Mouse (Mus musculus) CH12.LX (cell line): ENCODE measurements around the gene Hoxb7. TPM values are rescaled to one million over a fixed set of nuclear protein-coding genes. Genes with fewer than 3 reads are reported as not detected.

Experiments used
- DNase-seq: peaks from one replicate; pipeline ENCODE4 v3.0.0-alpha.2; 2013; ENCODE audit errors: extremely low read depth
- H3K27ac ChIP-seq: 2 replicates; pipeline ENCODE4 v1.5.1; 2012; ENCODE audit warnings: low read depth, mild to moderate bottlenecking, control low read depth, moderate library complexity; ENCODE audit not compliant: insufficient read depth
- H3K27me3 ChIP-seq: replicated peaks from 2 replicates; pipeline ENCODE3; 2012; ENCODE audit warnings: inconsistent platforms
- H3K36me3 ChIP-seq, 2 experiments: replicated peaks in 1 of 2; 2 replicates each; pipeline versions ENCODE3 to v1.6.1; 2012; ENCODE audit warnings: inconsistent platforms in 1 of 2, low read length in 1 of 2, mild to moderate bottlenecking in 1 of 2, mixed read lengths in 1 of 2, moderate library complexity in 1 of 2; ENCODE audit not compliant: control insufficient read depth in 1 of 2, insufficient read depth in 1 of 2
- H3K4me1 ChIP-seq, 2 experiments: 2 replicates each; pipeline ENCODE4 v1.6.1; 2012; ENCODE audit warnings: inconsistent platforms in 1 of 2, moderate library complexity in 1 of 2; ENCODE audit not compliant: insufficient read depth in 2 of 2, control insufficient read depth in 1 of 2
- H3K4me2 ChIP-seq: 2 replicates; pipeline ENCODE4 v1.6.1; 2012; ENCODE audit warnings: low read depth, mild to moderate bottlenecking, control low read depth; ENCODE audit not compliant: poor library complexity, insufficient read depth, severe bottlenecking
- H3K4me3 ChIP-seq, 3 experiments: fragments of 150-350 bp in 1 of 3; sonication (generic) in 1 of 3; replicated peaks in 1 of 3; 2 replicates each; pipeline versions ENCODE3 to v1.5.1; 2011 to 2012; ENCODE audit warnings: low read depth in 2 of 3, low read length in 2 of 3, mild to moderate bottlenecking in 2 of 3, moderate library complexity in 2 of 3, control low read depth in 1 of 3, improper control_type of control experiment in 1 of 3, inconsistent platforms in 1 of 3, mixed read lengths in 1 of 3; ENCODE audit not compliant: poor library complexity in 1 of 3
- H3K79me2 ChIP-seq: replicated peaks from 2 replicates; pipeline ENCODE4 v1.6.1; 2012; ENCODE audit warnings: mild to moderate bottlenecking, moderate library complexity; ENCODE audit not compliant: control insufficient read depth, poor library complexity, insufficient read depth, severe bottlenecking; ENCODE audit errors: extremely low read depth
- H3K9ac ChIP-seq: 2 replicates; pipeline ENCODE4 v1.6.1; 2012; ENCODE audit warnings: low read depth, mild to moderate bottlenecking, control low read depth, moderate library complexity; ENCODE audit not compliant: insufficient read depth
- H3K9me3 ChIP-seq: replicated peaks from 2 replicates; pipeline ENCODE3; 2012; ENCODE audit warnings: low read length, inconsistent platforms, mixed read lengths
- CHD1 ChIP-seq: IDR thresholded peaks from 2 replicates; pipeline ENCODE4 v1.6.1; 2012; ENCODE audit warnings: low read depth, low read length, improper control_type of control experiment, inconsistent platforms
- CHD2 ChIP-seq: IDR thresholded peaks from 2 replicates; pipeline ENCODE4 v1.6.1; 2011; ENCODE audit warnings: low read length, improper control_type of control experiment
- CTCF ChIP-seq, 2 experiments: IDR thresholded peaks in 1 of 2; conservative IDR thresholded peaks in 1 of 2; 2 replicates each; pipeline ENCODE4 v1.5.1; 2011 to 2012; ENCODE audit warnings: low read depth in 2 of 2, low read length in 2 of 2, improper control_type of control experiment in 1 of 2, inconsistent platforms in 1 of 2, mild to moderate bottlenecking in 1 of 2, moderate library complexity in 1 of 2
- E2F4 ChIP-seq: IDR thresholded peaks from 2 replicates; pipeline ENCODE4 v1.6.1; 2011; ENCODE audit warnings: low read depth, low read length, improper control_type of control experiment; ENCODE audit not compliant: insufficient replicate concordance
- ELF1 ChIP-seq: IDR thresholded peaks from 2 replicates; pipeline ENCODE4 v1.6.1; 2014; ENCODE audit warnings: low read depth, mild to moderate bottlenecking, inconsistent platforms, low read length, improper control_type of control experiment
- ETS1 ChIP-seq: conservative IDR thresholded peaks from 2 replicates; pipeline ENCODE4 v1.6.1; 2012; ENCODE audit warnings: low read depth, mild to moderate bottlenecking, inconsistent platforms, low read length, improper control_type of control experiment, moderate library complexity
- GABPA ChIP-seq: IDR thresholded peaks from 2 replicates; pipeline ENCODE4 v1.6.1; 2012; ENCODE audit warnings: low read depth, low read length, improper control_type of control experiment, inconsistent platforms; ENCODE audit not compliant: insufficient replicate concordance
- HCFC1 ChIP-seq: IDR thresholded peaks from 2 replicates; pipeline ENCODE4 v1.6.1; 2012; ENCODE audit warnings: low read depth, mild to moderate bottlenecking, inconsistent platforms, low read length, improper control_type of control experiment
- IRF4 ChIP-seq: IDR thresholded peaks from 2 replicates; pipeline ENCODE4 v1.6.1; 2014; ENCODE audit warnings: low read depth, mild to moderate bottlenecking, inconsistent platforms, low read length, improper control_type of control experiment
- JUN ChIP-seq: IDR thresholded peaks from 2 replicates; pipeline ENCODE4 v1.6.1; 2011; ENCODE audit warnings: low read depth, mild to moderate bottlenecking, low read length, improper control_type of control experiment, moderate library complexity; ENCODE audit not compliant: insufficient read depth
- JUND ChIP-seq: conservative IDR thresholded peaks from 2 replicates; pipeline ENCODE4 v1.6.1; 2011; ENCODE audit warnings: low read depth, low read length, improper control_type of control experiment
- KAT2A ChIP-seq: IDR thresholded peaks from 2 replicates; pipeline ENCODE4 v1.6.1; 2012; ENCODE audit warnings: low read length, improper control_type of control experiment, inconsistent platforms; ENCODE audit not compliant: insufficient replicate concordance
- MAFK ChIP-seq: IDR thresholded peaks from 2 replicates; pipeline ENCODE4 v1.6.1; 2011; ENCODE audit warnings: low read length, improper control_type of control experiment; ENCODE audit not compliant: insufficient replicate concordance
- MAZ ChIP-seq: IDR thresholded peaks from 2 replicates; pipeline ENCODE4 v1.6.1; 2012; ENCODE audit warnings: low read depth, mild to moderate bottlenecking, inconsistent platforms, low read length, improper control_type of control experiment, moderate library complexity
- MEF2A ChIP-seq: IDR thresholded peaks from 2 replicates; pipeline ENCODE4 v1.6.1; 2014; ENCODE audit warnings: low read depth, mild to moderate bottlenecking, inconsistent platforms, low read length, improper control_type of control experiment, borderline replicate concordance
- MXI1 ChIP-seq: IDR thresholded peaks from 2 replicates; pipeline ENCODE4 v1.6.1; 2011; ENCODE audit warnings: mild to moderate bottlenecking, low read depth, low read length, improper control_type of control experiment
- MYC ChIP-seq: IDR thresholded peaks from 2 replicates; pipeline ENCODE4 v1.6.1; 2011; ENCODE audit warnings: low read depth, mild to moderate bottlenecking, improper control_type of control experiment, low read length
- NELFE ChIP-seq: IDR thresholded peaks from 2 replicates; pipeline ENCODE4 v1.6.1; 2011; ENCODE audit warnings: low read depth, low read length, improper control_type of control experiment
- NRF1 ChIP-seq: IDR thresholded peaks from 2 replicates; pipeline ENCODE4 v1.6.1; 2014; ENCODE audit warnings: low read depth, mild to moderate bottlenecking, inconsistent platforms, low read length, improper control_type of control experiment, moderate library complexity
- PAX5 ChIP-seq: IDR thresholded peaks from 2 replicates; pipeline ENCODE4 v1.6.1; 2012; ENCODE audit warnings: low read length, inconsistent platforms, mixed read lengths
- POLR2A ChIP-seq: IDR thresholded peaks from 2 replicates; pipeline ENCODE4 v1.6.1; 2011; ENCODE audit warnings: low read depth, mild to moderate bottlenecking, improper control_type of control experiment, low read length
- POLR2AphosphoS2 ChIP-seq: IDR thresholded peaks from 2 replicates; pipeline ENCODE4 v1.6.1; 2011; ENCODE audit warnings: low read depth, low read length, improper control_type of control experiment
- RAD21 ChIP-seq: IDR thresholded peaks from 2 replicates; pipeline ENCODE4 v1.6.1; 2011; ENCODE audit warnings: low read depth, mild to moderate bottlenecking, low read length, improper control_type of control experiment, moderate library complexity
- RCOR1 ChIP-seq: conservative IDR thresholded peaks from 2 replicates; pipeline ENCODE4 v1.6.1; 2012; ENCODE audit warnings: low read depth, mild to moderate bottlenecking, inconsistent platforms, low read length, improper control_type of control experiment
- SIN3A ChIP-seq: IDR thresholded peaks from 2 replicates; pipeline ENCODE4 v1.6.1; 2012; ENCODE audit warnings: low read length, improper control_type of control experiment, inconsistent platforms
- SMC3 ChIP-seq: IDR thresholded peaks from 2 replicates; pipeline ENCODE4 v1.6.1; 2011; ENCODE audit warnings: low read depth, low read length, improper control_type of control experiment
- TCF12 ChIP-seq: IDR thresholded peaks from 2 replicates; pipeline ENCODE4 v1.6.1; 2014; ENCODE audit warnings: low read depth, mild to moderate bottlenecking, inconsistent platforms, low read length, improper control_type of control experiment
- USF1 ChIP-seq: IDR thresholded peaks from 2 replicates; pipeline ENCODE4 v1.6.1; 2014; ENCODE audit warnings: low read depth, mild to moderate bottlenecking, inconsistent platforms, low read length, improper control_type of control experiment
- ZC3H11A ChIP-seq: IDR thresholded peaks from 2 replicates; pipeline ENCODE4 v1.6.1; 2012; ENCODE audit warnings: low read depth, mild to moderate bottlenecking, inconsistent platforms, low read length, improper control_type of control experiment
- ZKSCAN1 ChIP-seq: IDR thresholded peaks from 2 replicates; pipeline ENCODE4 v1.6.1; 2012; ENCODE audit warnings: low read depth, inconsistent platforms, low read length, improper control_type of control experiment, borderline replicate concordance
- ZNF384 ChIP-seq: IDR thresholded peaks from 2 replicates; pipeline ENCODE4 v1.6.1; 2012; ENCODE audit warnings: low read depth, low read length, improper control_type of control experiment, inconsistent platforms
- dilution Hi-C: fragments of 300-500 bp; cut with MboI; formaldehyde crosslinking; loops from 2 replicates; pipeline ENCODE4 v1.14.3; 2020; ENCODE audit warnings: low sequenced_read_pairs; ENCODE audit not compliant: extremely low pct_unique_long_range_greater_than_20kb, extremely low pct_ligation_motif_present
- in situ Hi-C: fragments of 300-500 bp; cut with MboI; formaldehyde crosslinking; loops from 3 replicates; pipeline ENCODE4 v1.14.3; 2019; ENCODE audit warnings: low sequenced_read_pairs, low pct_ligation_motif_present, low pct_unique_long_range_greater_than_20kb, mixed read lengths
- polyA plus RNA-seq: library from polyadenylated mRNA; unstranded; fragments of >175 nt; gene quantifications from 2 replicates; pipeline ENCODE4 v1.2.1, GENCODE M21; 2012; ENCODE audit warnings: low read depth; ENCODE audit not compliant: insufficient read length
- total RNA-seq, 2 experiments: library from RNA; depleted of rRNA; stranded (reverse); fragments of 300-350 nt in 1 of 2; fragments of >200 nt in 1 of 2; gene quantifications; 2 replicates each; pipeline ENCODE4 v1.2.3; 2012 to 2014

Gene Hoxb7
- total and polyA plus RNA-seq, 3 experiments, result not detected

GRCm38 (mm10) chr11:96275896-96276295 lies 10.5 kb upstream of the Hoxb7 start:
- Histone ChIP-seq H3K27ac (no peak overlapping the region), H3K27me3 (peaks cover 94% of the 10 kb centered on the region)

DNA sequence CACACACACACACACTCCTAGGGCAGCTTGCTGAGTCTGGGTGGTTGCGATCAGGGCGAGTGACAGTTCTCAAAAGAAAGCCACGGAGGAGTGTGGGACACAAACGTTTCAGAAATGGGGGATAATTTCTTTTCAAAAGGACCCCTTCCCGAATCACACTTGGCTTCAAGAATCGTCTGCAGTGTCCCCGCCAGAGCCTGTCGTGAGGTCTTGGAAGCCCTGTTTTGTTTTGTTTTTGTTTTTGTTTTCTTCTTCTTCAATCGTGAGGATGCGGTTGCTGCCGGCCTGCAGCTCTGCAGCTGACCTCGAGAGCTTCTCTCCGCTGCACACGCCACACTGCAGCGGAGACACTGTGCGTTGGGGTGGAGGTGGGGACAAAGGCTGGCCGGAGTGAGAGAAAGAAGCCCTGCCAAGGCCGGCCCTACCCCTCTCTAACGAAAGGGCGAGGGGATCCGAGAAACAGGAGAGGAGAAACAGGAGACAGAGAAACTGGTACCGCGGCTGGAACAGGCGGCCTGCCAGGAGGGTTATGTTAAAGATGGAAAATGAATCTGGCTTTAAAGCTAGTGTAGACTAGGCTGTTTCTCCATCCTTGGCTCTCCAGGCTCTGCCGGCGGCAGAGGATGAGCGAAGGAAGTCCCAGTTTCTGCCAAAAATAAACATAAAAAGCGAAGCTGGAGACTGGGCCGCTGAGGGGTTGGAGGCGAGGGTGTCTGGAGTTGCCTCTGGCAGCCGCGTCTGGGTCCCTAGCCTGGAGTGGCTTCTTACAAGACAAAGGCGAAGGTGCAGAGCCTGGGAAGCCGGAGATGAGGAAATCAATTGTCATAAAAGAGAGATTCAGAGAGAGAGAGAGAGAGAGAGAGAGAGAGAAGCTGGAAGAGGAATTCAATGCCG lies 9.0 kb upstream of the Hoxb7 start:
- DNase-seq, result no peak
- H3K27me3 ChIP-seq, result peaks cover 95% of the 10 kb centered on the region
- H3K4me3 ChIP-seq, result no peak overlapping the region

More at GRCm38 (mm10) chr11:96275896-96276295, 10.5 kb upstream of the Hoxb7 start:
- no peak overlapping the region for H3K4me2 ChIP-seq
- no peak overlapping the region for H3K4me3 ChIP-seq
- no peak for DNase-seq
- H3K36me3 ChIP-seq, result no peaks in the 10 kb centered on the region
- H3K9me3 ChIP-seq, result peaks cover 13% of the 10 kb centered on the region
- H3K79me2 ChIP-seq, result no peaks in the 10 kb centered on the region
- TF ChIP-seq USF1, result no peak
- TF ChIP-seq NELFE, result no peak
- no peak for TF ChIP-seq GABPA
- TF ChIP-seq CTCF (conservative IDR thresholded peaks at IDR 0.05 in 1 of 2, IDR thresholded peaks at IDR 0.05 in 1 of 2; ENCODE audit: low read depth in 2 of 2, low read length in 2 of 2), result no peak
- TF ChIP-seq MXI1, result no peak
- TF ChIP-seq E2F4, result no peak
- TF ChIP-seq ZNF384, result no peak
- TF ChIP-seq HCFC1, result no peak
- TF ChIP-seq RCOR1, result no peak
- TF ChIP-seq MEF2A, result no peak
- no peak for TF ChIP-seq MAZ
- TF ChIP-seq CHD2, result no peak
- TF ChIP-seq MYC, result no peak
- TF ChIP-seq MAFK, result no peak
- no peak for TF ChIP-seq RAD21
- no peak for TF ChIP-seq TCF12
- no peak for TF ChIP-seq SMC3
- no peak for TF ChIP-seq CHD1
- no peak for TF ChIP-seq KAT2A
- TF ChIP-seq, all 38 proteins: peak for 0
- in situ Hi-C loops (no loop called here), dilution Hi-C loops (no loop called here)
- Histone ChIP-seq H3K9ac (no peak overlapping the region), H3K4me1 (no peaks in the 10 kb centered on the region)

More for the DNA sequence above, 9.0 kb upstream of the Hoxb7 start:
- in situ Hi-C loops, result no loop called here
- Histone ChIP-seq H3K4me2 (no peak overlapping the region), H3K27ac (no peak overlapping the region), H3K9me3 (peaks cover under 1% of the 10 kb centered on the region), H3K36me3 (no peaks in the 10 kb centered on the region), H3K9ac (no peak overlapping the region)
- dilution Hi-C loops, result no loop called here
- no peak for TF ChIP-seq SIN3A
- no peak for TF ChIP-seq ZNF384
- no peak for TF ChIP-seq ZC3H11A
- no peak for TF ChIP-seq ZKSCAN1
- no peak for TF ChIP-seq POLR2AphosphoS2
- TF ChIP-seq CHD1, result no peak
- no peak for TF ChIP-seq JUN
- TF ChIP-seq ETS1, result no peak
- no peak for TF ChIP-seq JUND
- TF ChIP-seq NRF1, result no peak
- no peak for TF ChIP-seq CHD2
- TF ChIP-seq MYC, result no peak
- no peak for TF ChIP-seq MAZ
- no peak for TF ChIP-seq ELF1
- no peak for TF ChIP-seq SMC3
- TF ChIP-seq CTCF (conservative IDR thresholded peaks at IDR 0.05 in 1 of 2, IDR thresholded peaks at IDR 0.05 in 1 of 2; ENCODE audit: low read depth in 2 of 2, low read length in 2 of 2), result no peak
- TF ChIP-seq GABPA, result no peak
- TF ChIP-seq IRF4, result no peak
- no peak for TF ChIP-seq POLR2A
- no peak for TF ChIP-seq PAX5
- TF ChIP-seq, all 38 proteins: peak for 0
- no peaks in the 10 kb centered on the region for H3K79me2 ChIP-seq
- no peaks in the 10 kb centered on the region for H3K4me1 ChIP-seq
